Mouse (Mus musculus): ENCODE results near the gene Zpbp.

Gene Zpbp

DNA sequence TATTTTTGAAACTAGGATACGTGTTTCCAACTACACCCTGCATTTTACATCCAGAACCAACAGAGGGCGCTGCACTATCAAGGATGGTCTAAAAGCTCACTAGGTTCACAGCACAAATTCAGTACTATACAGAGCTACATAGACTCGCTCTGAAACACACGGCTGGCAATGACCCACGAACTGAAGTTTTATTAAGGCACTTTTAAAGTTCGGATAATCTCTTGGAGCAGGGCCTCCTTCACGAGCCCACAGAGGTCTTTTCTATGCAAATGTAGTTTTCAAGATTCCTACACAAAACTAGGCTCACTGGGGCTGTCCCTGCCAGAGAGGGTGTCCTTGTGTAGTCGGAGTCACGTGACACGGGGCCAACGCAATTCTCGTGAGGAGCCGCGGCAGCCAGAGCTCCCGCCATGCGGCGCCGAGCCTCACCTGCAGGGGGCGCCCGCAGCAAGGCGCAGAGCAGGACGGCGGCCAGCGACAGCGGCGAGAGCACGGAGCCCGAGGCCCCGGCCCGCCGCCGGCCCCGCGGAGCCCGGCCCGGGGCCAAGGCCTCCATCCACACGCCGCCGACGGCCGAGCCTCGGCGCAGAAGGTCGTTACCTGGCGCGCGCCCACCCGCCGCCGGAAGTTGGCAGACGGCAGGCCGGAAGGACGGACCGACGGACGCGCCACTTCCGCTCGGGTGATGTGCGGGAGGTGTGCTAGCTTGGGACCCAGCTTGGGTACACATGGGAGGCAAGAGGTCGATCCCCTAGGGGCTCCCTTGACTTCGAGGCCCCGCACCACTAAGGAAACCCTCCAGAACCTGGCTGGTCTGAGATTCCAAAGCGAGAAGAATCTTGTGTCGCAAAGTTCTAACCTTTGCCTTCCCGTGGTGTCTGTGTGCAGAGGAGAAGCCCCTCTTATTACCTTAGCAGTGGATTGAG is at the start of gene Zpbp, which contains the start of gene Spata48:
Gene Zpbp, minus strand, starts transcription at position 774 of the 926 bp plus-strand sequence.
Gene Spata48, plus strand, starts transcription at position 460 of the 926 bp plus-strand sequence.
- DNase-seq (ENCODE audit: low spot score in 2 of 2) = peak; percentile 80 to 83

DNA sequence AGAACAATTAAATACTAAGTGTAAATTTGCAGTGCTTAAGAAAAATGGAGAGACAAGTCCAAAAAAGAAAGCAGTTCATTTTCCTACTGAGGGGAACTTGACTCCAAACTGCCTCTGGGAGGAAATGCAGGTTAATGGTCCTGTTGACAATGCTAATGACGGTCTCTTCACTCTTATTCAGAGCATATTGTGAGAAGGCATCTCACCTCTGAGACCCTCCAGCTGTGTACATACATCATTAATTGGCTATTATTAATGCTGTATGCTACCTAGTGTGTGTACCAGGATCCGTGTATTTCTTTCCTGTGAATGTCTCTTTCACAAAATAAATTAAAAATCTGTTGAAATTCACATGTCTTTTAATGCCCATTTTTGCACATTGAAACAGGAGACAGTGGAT is 47.2 kb upstream of the Zpbp start:
- DNase-seq (ENCODE audit: low spot score in 2 of 2) = no peak

DNA sequence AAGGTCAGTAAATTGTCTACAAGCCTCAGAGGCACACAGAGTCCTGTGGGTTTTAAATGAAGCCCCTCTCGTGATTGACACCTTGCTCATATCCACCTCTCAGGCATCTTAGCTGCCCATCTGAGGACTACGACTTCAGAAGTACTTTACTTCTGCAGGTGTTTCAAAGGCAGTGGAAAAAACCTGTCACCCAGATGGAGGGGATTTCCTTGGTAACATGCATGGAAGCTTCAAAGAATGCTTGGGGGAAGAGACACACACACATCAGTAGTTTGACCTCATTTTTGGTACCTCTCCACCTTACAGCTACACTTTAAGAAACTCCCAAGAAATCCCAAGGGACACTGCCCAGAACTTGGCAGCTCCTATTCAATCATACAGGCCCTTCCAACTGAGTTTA is 44.0 kb upstream of the Zpbp start:
- no peak for DNase-seq (ENCODE audit: low spot score in 2 of 2)

DNA sequence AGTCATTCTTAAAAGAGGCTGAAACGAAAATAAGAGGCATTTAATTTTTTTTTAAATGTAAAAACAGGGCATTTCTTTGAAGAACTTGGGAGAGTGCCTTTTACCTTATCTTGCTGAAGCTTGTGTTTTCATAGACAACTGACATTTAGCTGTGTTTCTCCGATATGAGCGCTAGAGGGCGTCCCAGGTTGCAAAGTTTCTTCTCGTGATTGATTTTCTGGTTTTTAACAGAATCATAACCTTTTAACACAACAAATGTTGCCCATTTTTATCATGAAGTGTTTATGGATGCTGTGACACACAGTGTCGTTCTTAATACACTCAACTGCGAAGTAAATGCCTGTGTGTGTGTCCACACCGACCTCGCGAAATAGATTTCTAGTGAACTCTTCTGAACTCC is 37.7 kb upstream of the Zpbp start:
- peak in 1 of 2 experiments; percentile 24 for DNase-seq (ENCODE audit: low spot score in 2 of 2)

DNA sequence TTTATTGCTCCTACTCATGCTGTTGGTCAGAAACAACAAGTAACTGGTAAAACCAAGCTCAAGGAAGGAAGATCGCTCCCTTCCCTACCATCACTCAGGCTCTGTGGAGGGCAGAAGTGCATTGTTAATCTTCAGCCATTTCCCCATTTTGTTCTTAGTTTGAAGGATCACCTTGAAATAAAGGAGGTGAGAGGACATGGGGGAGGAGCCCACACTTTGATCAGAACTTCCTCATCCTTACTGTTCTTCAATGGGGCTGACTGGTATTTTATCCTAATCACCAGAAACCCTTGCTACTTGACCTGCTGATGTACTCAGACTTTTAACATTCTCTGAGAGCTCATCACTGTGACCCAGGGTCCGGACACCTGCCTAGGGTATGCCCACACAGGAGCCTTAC is 33.5 kb upstream of the Zpbp start:
- no peak for DNase-seq (ENCODE audit: low spot score in 2 of 2)

DNA sequence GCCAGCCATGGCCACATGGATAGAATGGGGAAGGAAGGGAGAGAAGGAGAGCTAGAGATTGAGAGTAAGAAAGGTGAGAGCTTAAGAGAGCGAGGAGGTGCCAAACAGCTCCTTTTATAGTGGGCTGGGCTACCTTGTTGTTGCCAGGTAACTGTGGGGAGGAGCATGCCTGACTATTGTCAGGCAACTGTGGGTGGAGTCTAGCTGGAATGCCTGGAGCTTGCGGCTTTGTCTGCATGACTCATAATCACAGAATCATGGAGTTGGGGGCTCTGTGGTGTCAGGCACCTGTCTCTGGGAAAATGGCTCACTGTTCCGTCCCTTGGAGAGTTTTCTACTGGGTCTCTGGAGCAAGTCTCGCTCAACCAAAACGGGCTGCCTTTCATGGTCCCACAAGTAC is 29.8 kb upstream of the Zpbp start:
- no peak for DNase-seq (ENCODE audit: low spot score in 2 of 2)

DNA sequence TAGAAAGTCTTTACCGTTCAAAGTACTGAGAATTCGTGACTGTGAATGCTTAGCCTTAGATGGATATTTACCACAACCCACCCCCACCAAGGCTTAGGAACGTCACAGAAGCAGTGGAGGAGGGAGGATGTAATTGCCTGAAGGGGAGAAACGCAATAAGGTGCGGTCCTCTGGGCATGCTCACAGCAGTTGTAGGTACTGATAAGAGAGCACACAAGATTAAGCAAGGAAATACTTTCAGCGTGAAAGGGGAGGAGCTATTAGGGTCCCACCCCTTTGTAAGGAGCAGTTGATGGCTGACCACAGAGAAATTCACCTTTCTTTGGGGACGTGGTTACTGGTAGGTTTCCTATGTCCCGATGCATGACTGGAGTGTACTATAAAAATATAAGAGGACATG is 22.2 kb upstream of the Zpbp start:
- no peak for DNase-seq (ENCODE audit: low spot score in 2 of 2)

DNA sequence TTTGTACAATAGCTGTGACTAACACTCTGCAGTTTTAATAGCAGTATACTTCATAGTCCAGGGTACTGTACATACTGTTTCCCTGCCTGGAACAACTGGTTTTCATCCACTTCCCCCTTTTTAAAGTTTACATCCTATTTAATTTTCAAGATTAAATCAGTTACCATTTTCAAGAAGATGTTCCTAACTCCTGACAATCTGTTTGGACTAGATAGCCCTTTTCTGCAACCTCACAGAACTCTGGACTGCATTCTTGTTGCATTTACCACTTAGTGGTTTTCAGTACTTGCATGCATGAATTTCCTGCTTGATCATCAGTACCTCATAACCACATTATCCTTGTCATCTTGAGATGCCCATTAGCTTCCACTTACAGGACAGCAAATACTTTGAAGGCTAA is 6.7 kb upstream of the Zpbp start:
- no peak for DNase-seq (ENCODE audit: low spot score in 2 of 2)

DNA sequence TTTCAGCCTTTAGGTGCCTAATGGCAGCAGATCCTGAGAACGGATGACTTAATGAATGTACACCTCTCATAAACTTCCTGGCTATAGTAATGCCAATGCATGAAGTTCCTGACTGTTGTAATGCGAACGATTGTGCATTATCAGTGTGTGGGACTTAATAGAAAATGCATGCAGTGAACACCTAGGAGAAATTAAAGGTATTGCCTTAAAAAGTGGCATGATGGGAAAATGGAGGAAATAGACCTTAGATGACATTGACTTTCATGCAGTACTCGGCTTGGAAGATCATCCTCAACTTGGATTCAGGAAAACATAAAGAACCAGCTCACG is 318 bp upstream of the Zpbp start:
- no peak for DNase-seq (ENCODE audit: low spot score in 2 of 2)

DNA sequence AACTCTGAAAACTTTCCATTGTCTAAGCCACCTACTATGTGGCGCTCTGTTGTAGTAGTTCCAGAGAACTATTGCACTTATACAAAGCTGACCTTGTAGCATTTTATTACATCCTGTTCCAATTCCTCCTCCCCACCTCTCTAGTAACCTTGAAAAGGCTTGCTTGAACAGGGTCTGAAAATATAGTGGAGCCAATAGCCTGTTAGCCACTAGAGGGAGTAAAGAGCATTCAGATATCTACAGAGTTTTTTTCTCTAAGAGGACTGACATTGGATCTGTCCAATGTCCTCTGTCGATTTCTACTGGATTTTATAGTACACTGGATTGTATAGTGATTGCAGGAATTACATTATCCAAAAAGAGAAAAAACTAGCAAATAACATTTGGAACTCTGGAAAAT is 7.2 kb downstream of the Zpbp start:
- DNase-seq (ENCODE audit: low spot score in 2 of 2) = no peak

DNA sequence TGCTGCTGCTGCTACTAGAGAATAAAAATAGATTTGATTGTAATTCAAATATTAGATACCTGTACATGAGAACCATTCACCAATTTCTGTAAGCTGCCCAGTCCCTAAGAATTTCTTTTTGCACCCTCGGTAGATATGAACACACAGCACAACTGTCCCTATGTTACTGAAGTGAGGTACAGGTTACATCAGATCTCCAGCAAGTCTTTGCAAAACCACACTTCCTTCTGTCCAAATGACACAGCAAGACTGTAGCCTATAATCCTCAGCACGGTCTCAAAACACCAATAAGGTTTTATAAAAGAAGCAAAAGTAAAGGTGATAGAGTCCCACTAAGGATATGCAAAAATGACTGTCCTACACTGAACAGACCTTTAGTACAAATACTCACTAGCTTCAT is 44.9 kb downstream of the Zpbp start:
- no peak for DNase-seq (ENCODE audit: low spot score in 2 of 2)

DNA sequence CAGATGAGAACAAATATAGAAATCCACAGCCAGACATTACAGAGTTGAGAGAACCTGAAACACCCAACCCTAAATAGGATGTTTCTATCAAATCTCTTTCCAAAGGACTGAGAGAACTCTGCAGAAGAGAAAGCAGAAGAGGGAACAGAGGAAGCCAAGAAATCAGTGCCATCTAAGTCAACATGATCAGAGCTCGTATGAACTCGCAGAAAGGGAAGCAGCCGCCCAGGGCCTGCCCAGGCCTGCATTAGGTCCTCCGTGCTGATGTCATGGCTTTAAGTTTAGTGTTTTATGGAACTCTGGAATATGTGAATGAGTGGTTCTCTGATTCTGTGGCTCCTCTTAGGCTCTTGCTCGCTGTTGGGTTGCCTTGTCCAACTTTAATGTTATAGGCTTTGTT is 48.0 kb downstream of the Zpbp start:
- no peak for DNase-seq (ENCODE audit: low spot score in 2 of 2)

DNA sequence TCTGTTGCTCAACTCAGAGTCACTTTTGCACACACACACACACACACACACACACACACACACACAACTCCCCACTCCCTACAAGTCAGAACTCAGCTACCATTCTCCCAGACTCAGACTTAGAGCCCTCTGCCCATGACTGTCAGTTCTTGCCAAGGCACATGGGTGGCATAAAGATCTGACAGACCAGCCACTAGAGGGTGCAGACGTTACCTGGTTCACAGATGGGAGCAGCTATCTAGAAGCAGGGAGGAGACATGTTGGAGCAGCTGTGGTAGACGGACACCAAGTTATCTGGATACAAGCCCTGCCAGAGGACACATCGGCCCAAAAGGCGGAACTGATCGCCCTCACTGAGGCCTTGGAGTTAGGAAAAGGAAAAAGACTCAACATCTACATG is 67.5 kb downstream of the Zpbp start:
- no peak for DNase-seq (ENCODE audit: low spot score in 2 of 2)

DNA sequence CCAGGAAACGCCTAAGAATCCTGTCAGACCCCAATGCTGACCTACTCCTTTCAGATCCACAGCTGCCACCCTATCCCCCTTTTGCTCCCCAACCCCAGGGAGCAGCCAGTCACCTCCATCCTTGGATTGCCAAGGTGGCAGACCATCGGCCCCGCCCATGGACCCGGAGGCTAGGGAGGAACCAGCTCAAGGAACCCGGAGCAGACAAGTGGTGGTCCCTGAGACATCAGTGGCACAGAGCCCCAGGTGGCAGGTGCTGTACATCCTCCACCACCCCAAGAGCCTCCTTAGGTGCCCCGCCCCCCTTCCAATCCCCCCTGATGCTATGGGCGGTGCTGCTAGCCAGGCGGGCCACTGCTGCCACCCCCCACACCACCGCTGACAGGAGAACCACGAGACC is 69.0 kb downstream of the Zpbp start:
- no peak for DNase-seq (ENCODE audit: low spot score in 2 of 2)

DNA sequence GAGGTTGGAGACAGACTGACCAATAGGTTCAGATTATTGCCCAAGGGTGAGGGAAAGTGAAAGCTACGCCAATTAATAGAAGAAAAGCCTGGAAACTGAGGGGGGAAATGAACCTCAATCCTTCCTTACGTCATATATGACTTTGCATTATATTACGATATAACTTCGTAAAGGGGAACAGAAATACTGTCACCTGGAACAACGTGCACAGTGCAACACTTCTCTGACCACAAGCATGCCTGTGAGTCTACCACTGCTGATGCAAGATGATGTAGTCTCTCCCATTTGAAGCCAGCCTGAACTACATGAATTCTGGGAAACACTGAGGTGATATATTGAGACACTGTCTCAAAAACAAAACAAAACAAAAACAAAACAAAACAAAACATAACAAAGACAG is 90.9 kb downstream of the Zpbp start:
- DNase-seq (ENCODE audit: low spot score in 2 of 2) = no peak

DNA sequence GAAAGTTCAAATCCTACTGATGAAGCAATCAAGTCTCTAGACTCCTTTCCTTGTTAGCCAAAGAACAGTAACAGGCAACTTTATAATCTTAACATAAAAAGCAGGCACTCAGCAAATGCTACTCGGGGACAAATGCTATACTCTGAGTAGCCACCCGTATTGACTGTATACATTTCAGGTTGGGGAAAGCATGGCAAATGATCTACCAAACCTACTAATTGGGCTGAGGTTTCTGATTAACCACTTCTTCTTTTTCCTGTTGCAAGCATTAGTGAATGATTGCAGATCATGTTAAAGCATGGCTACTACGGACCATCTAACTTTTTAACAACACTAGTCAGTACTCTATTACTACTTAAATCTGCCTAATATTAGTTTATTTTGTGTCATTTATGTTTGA is 178.7 kb downstream of the Zpbp start:
- no peak for DNase-seq (ENCODE audit: low spot score in 2 of 2)

DNA sequence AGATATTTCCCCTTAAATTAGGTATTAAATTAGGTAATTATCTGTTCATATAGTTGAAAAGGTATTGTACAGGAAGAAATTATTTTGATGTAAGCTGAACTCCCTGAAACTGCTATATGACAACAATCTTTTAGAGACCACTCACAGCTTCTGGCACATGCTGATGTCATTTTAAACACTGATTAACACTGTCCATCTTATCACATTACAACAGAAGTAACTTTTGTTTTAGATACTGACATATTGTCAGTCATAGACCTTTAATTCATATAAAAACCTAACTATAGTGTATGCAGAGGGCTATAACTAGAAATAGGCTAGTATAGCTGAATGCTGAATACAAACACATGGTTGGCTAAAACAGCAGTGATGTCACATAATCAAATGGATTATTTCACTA is 182.1 kb downstream of the Zpbp start:
- DNase-seq (ENCODE audit: low spot score in 2 of 2) = no peak

DNA sequence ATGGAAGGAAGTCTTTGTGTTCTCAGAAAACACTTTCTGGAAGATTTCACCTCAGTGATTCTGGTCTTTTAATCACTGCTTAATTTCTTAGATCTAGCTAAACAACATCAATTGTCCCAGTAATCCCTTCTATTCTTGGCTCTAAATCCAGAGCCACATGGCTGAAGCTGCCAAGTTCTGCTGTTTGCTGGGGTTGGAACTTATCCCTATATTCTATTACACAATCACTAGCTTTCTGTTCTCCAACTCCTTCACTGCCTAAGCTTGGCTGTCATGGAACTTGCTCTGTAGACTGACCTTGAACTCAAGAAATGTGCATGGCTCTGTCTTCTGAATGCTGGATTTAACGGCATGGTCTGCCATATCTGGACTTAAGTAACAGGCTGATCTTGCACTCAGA is 204.9 kb downstream of the Zpbp start:
- DNase-seq (ENCODE audit: low spot score in 2 of 2) = no peak

DNA sequence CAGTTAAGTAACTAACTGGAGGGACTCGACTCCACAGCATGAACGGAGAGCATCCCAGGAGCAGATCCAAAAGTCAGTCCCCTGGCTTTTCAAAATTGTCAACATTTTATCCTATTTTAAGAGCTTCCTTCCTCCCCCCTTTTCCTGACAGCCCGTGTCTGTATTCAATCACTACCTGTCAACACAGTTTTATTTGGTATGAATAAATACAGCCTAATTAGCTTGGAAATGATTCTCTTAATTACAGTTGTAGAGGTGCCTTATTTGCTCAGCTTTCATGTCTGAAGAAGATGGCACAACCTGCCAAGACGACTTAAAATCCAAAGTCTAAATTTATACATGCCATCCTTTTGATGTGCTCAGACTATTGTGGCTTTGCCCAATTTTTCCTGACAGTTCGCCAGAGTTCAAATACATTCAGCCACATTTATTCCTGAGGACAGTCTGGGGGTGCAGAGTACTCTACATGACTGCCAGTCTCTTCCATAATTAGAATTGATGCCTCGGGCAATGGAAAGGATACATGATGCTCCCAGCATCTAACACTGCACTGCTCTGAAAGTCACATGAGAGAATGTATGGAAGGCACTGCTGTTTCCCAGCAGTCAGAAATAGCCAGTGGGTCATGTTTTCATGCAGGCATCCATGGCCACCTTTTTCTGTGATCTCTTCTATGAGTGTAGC is 219.4 kb downstream of the Zpbp start:
- DNase-seq (ENCODE audit: low spot score in 2 of 2) = no peak

DNA sequence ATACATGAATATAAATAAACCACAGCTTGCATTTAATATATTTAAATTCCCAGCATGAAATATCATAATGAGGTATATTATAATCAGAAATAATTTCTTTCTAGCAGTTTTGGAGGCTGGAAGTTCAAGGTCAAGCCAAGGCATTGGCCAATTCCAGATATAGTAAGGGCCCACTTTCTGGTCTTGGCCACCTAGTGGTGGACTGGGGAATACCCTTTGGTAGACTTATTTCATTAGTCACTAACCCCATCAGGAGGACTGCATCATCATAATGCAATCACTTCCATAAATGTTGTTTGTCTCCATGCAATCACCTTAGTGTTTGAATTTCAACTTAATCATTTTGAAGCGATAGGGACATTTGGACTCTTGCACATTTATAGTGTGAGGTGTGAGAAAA is 222.9 kb downstream of the Zpbp start:
- no peak for DNase-seq (ENCODE audit: low spot score in 2 of 2)

Data from frontal cortex, postnatal 14 days (tissue).